Mouse (Mus musculus) cerebellum, adult 2 months (tissue): Measurements from ENCODE around the gene Trim2.

Experiments used
- CTCF ChIP-seq: fragments of 200-500 bp; IDR thresholded peaks from 2 replicates; pipeline ENCODE4 v1.5.1; 2011; ENCODE audit warnings: low read depth, mild to moderate bottlenecking, control low read depth, low read length, moderate library complexity, borderline replicate concordance; ENCODE audit not compliant: insufficient read depth
- POLR2A ChIP-seq: fragments of 200-500 bp; IDR thresholded peaks from 2 replicates; pipeline ENCODE4 v1.6.1; 2011; ENCODE audit warnings: low read length, control low read depth, borderline replicate concordance; ENCODE audit not compliant: insufficient read depth

- TF ChIP-seq CTCF (no peak), POLR2A (no peak)
Measured at GRCm38 (mm10) chr3:84131369-84131768, 175.3 kb downstream of the Trim2 start.
